Mouse (Mus musculus) stomach, postnatal 0 days (tissue): Measurements from ENCODE around the gene Best2. TPM values are rescaled to one million over a fixed set of nuclear protein-coding genes. Genes with fewer than 3 reads are reported as not detected.

Experiments
- ATAC-seq: fragments of 200-750 bp; cut with Nextera tagmentation; 2 replicates; pipeline ENCODE4 v1.8.0; 2017; ENCODE audit not compliant: low FRiP score, low TSS enrichment
- DNase-seq: peaks from one replicate; pipeline ENCODE4 v3.0.0-alpha.2; 2016; ENCODE audit warnings: low spot score
- H3K27ac ChIP-seq: fragments of 300-500 bp; sonication (generic); replicated peaks from 2 replicates; pipeline ENCODE4 v1.5.1; 2014; ENCODE audit warnings: mild to moderate bottlenecking, control low read depth
- H3K27me3 ChIP-seq: fragments of 300-500 bp; sonication (generic); 2 replicates; pipeline ENCODE4 v1.6.1; 2014; ENCODE audit warnings: low read length; ENCODE audit not compliant: control insufficient read depth, insufficient read depth
- H3K36me3 ChIP-seq: fragments of 300-500 bp; sonication (generic); 2 replicates; pipeline ENCODE4 v1.6.1; 2014; ENCODE audit warnings: low read length, mixed read lengths; ENCODE audit not compliant: control insufficient read depth, insufficient read depth
- H3K4me1 ChIP-seq: fragments of 300-500 bp; sonication (generic); replicated peaks from 2 replicates; pipeline ENCODE4 v1.6.1; 2014; ENCODE audit warnings: antibody characterized with exemption; ENCODE audit not compliant: control insufficient read depth, insufficient read depth
- H3K4me2 ChIP-seq: fragments of 300-500 bp; sonication (generic); replicated peaks from 2 replicates; pipeline ENCODE4 v1.6.1; 2014; ENCODE audit warnings: low read depth, mild to moderate bottlenecking, control low read depth, moderate library complexity
- H3K4me3 ChIP-seq: fragments of 300-500 bp; sonication (generic); 2 replicates; pipeline ENCODE4 v1.5.1; 2014; ENCODE audit warnings: low read depth, low read length, control low read depth
- H3K9ac ChIP-seq: fragments of 300-500 bp; sonication (generic); 2 replicates; pipeline ENCODE4 v1.6.1; 2014; ENCODE audit warnings: mild to moderate bottlenecking, low read length, control low read depth, mixed read lengths
- H3K9me3 ChIP-seq: fragments of 300-500 bp; sonication (generic); 2 replicates; pipeline ENCODE4 v1.6.1; 2016; ENCODE audit warnings: low read length; ENCODE audit not compliant: control insufficient read depth
- CTCF ChIP-seq: IDR thresholded peaks from 2 replicates; pipeline ENCODE4 v1.5.1; 2016; ENCODE audit warnings: antibody characterized with exemption, low read depth, mild to moderate bottlenecking, moderate library complexity
- EP300 ChIP-seq: optimal IDR thresholded peaks from 2 replicates; pipeline ENCODE3; 2016; ENCODE audit warnings: antibody characterized with exemption
- WGBS: fragments of 180-500 bp; shearing (Covaris S2); extraction: QIAGEN DNeasy Blood & Tissue Kit; methylation state at CpG from one replicate; pipeline ENCODE4 v1.1.7; 2014; 5-methylcytosine and 5-hydroxymethylcytosine counted together
- polyA plus RNA-seq: library from polyadenylated mRNA; unstranded; fragments of >200 nt; fragmentation: Nextera tagmentation; extraction: Ambion mirVana; gene quantifications from 2 replicates; pipeline ENCODE4 v1.2.1, GENCODE M21; 2015

The Best2 gene
- polyA plus RNA-seq, 1 experiment from 2014 or later: 0.16 TPM

- WGBS: 67% methylated on average over 5 of the region's 5 CpGs
- H3K4me3 ChIP-seq: no peak overlapping the region
Observed at GRCm38 (mm10) chr8:84970913-84971312, 43.4 kb downstream of the Best2 start.

GRCm38 (mm10) chr8:84970135-84970790 is 44.1 kb downstream of the Best2 start:
- Histone ChIP-seq H3K27ac (peak overlapping the region; percentile 94), H3K4me1 (peaks cover 9% of the 10 kb centered on the region), H3K9me3 (no peaks in the 10 kb centered on the region), H3K4me3 (peak overlapping the region; percentile 75), H3K4me2 (peak overlapping the region; percentile 87), H3K9ac (peak overlapping the region; percentile 83), H3K27me3 (no peaks in the 10 kb centered on the region), H3K36me3 (no peaks in the 10 kb centered on the region; the same call in 1 of the 2 replicates)
- WGBS: 4% methylated on average over 21 of the region's 21 CpGs
- DNase-seq: no peak
- TF ChIP-seq CTCF (no peak), EP300 (no peak)
- ATAC-seq: no peak

More at GRCm38 (mm10) chr8:84970913-84971312, 43.4 kb downstream of the Best2 start:
- H3K4me1 ChIP-seq: peaks cover 8% of the 10 kb centered on the region
- no peaks in the 10 kb centered on the region for H3K27me3 ChIP-seq
- H3K4me2 ChIP-seq: peak overlapping the region; percentile 87
- DNase-seq: no peak
- no peak for ATAC-seq
- TF ChIP-seq CTCF (no peak), EP300 (no peak)
- peak overlapping the region; percentile 83 for H3K9ac ChIP-seq
- no peak overlapping the region for H3K27ac ChIP-seq
- H3K36me3 ChIP-seq: no peaks in the 10 kb centered on the region; the same call in 1 of the 2 replicates
- no peaks in the 10 kb centered on the region for H3K9me3 ChIP-seq

- Histone ChIP-seq H3K36me3 (no peaks in the 10 kb centered on the region; the same call in 1 of the 2 replicates), H3K4me2 (peak within 1 kb of the TSS; percentile 87), H3K27me3 (no peaks in the 10 kb centered on the region), H3K4me1 (peaks cover 13% of the 10 kb centered on the region), H3K4me3 (peak within 1 kb of the TSS; percentile 75), H3K9me3 (no peaks in the 10 kb centered on the region), H3K9ac (peak within 1 kb of the TSS; percentile 83), H3K27ac (peak within 1 kb of the TSS; percentile 94)
- TF ChIP-seq EP300 (no peak), CTCF (no peak)
- ATAC-seq (peak; percentile 68), DNase-seq (peak; percentile 91)
- under 1% methylated on average over 55 of the region's 56 CpGs for WGBS
Observed at GRCm38 (mm10) chr8:84969241-84970134, 44.8 kb downstream of the Best2 start, which contains the start of the genes Gm49661, Prdx2 and Rnaseh2a. Gene Gm49661 (minus strand): TSS chr8:84969433. Gene Prdx2 (plus strand): TSS chr8:84969587. Gene Rnaseh2a (minus strand): TSS chr8:84969767.

- TF ChIP-seq EP300: no peak
- peak overlapping the region; percentile 83 for H3K9ac ChIP-seq
- peaks cover 13% of the 10 kb centered on the region for H3K4me1 ChIP-seq
- no peak for ATAC-seq
- H3K27me3 ChIP-seq: no peaks in the 10 kb centered on the region
- H3K36me3 ChIP-seq: no peaks in the 10 kb centered on the region; the same call in 1 of the 2 replicates
- H3K4me2 ChIP-seq: peak overlapping the region; percentile 87
- peak overlapping the region; percentile 94 for H3K27ac ChIP-seq
- no peaks in the 10 kb centered on the region for H3K9me3 ChIP-seq
- DNase-seq: no peak
- WGBS: 3% methylated on average over 2 of the region's 2 CpGs
- H3K4me3 ChIP-seq: peak overlapping the region; percentile 75
Observed at GRCm38 (mm10) chr8:84968650-84969049, 45.7 kb downstream of the Best2 start.

GRCm38 (mm10) chr8:84967532-84968304 is 46.6 kb downstream of the Best2 start:
- no peak overlapping the region for H3K9ac ChIP-seq
- H3K4me1 ChIP-seq: peaks cover 13% of the 10 kb centered on the region
- 88% methylated on average over 13 of the region's 13 CpGs for WGBS
- H3K27ac ChIP-seq: peak overlapping the region; percentile 94
- no peaks in the 10 kb centered on the region for H3K27me3 ChIP-seq
- ATAC-seq (no peak), DNase-seq (no peak)
- H3K36me3 ChIP-seq: no peaks in the 10 kb centered on the region; the same call in 1 of the 2 replicates
- H3K9me3 ChIP-seq: no peaks in the 10 kb centered on the region
- no peak for TF ChIP-seq EP300
- peak overlapping the region; percentile 87; the same call in 1 of the 2 replicates for H3K4me2 ChIP-seq
- no peak overlapping the region for H3K4me3 ChIP-seq
